Mouse (Mus musculus) heart, embryonic 12.5 days (tissue): ENCODE measurements around the gene Nudt14. TPM values are rescaled to one million over a fixed set of nuclear protein-coding genes. Genes with fewer than 3 reads are reported as not detected.
A peak's percentile ranks its signal among the peaks of the same experiment; 100 is the strongest.

Experiments
- ATAC-seq: fragments of 200-750 bp; cut with Nextera tagmentation; 2 replicates; pipeline ENCODE4 v1.8.0; 2017; ENCODE audit warnings: moderate TSS enrichment, moderate library complexity; ENCODE audit not compliant: insufficient number of reproducible peaks, low FRiP score
- H3K27ac ChIP-seq: fragments of 300-500 bp; sonication (generic); 2 replicates; pipeline ENCODE4 v1.5.1; 2016; ENCODE audit warnings: mild to moderate bottlenecking, moderate library complexity; ENCODE audit not compliant: poor library complexity, severe bottlenecking
- H3K27me3 ChIP-seq: fragments of 300-500 bp; sonication (generic); replicated peaks from 2 replicates; pipeline ENCODE4 v1.6.1; 2016; ENCODE audit warnings: mild to moderate bottlenecking, moderate library complexity
- H3K36me3 ChIP-seq: fragments of 300-500 bp; sonication (generic); 2 replicates; pipeline ENCODE4 v1.6.1; 2016; ENCODE audit warnings: mild to moderate bottlenecking, moderate library complexity
- H3K4me1 ChIP-seq: fragments of 300-500 bp; sonication (generic); replicated peaks from 2 replicates; pipeline ENCODE4 v1.6.1; 2016; ENCODE audit warnings: mild to moderate bottlenecking
- H3K4me2 ChIP-seq: fragments of 300-500 bp; sonication (generic); 2 replicates; pipeline ENCODE4 v1.6.1; 2016; ENCODE audit warnings: mild to moderate bottlenecking, moderate library complexity
- H3K4me3 ChIP-seq: fragments of 300-500 bp; sonication (generic); 2 replicates; pipeline ENCODE4 v1.5.1; 2016; ENCODE audit warnings: mild to moderate bottlenecking
- H3K9ac ChIP-seq: fragments of 300-500 bp; sonication (generic); 2 replicates; pipeline ENCODE4 v1.6.1; 2016; ENCODE audit warnings: mild to moderate bottlenecking, moderate library complexity
- H3K9me3 ChIP-seq: fragments of 300-500 bp; sonication (generic); replicated peaks from 2 replicates; pipeline ENCODE4 v1.6.1; 2016; ENCODE audit warnings: mild to moderate bottlenecking, moderate library complexity
- WGBS: fragments of 180-500 bp; shearing (Covaris S2); methylation state at CpG from one replicate; pipeline ENCODE4 v1.1.7; 2016; 5-methylcytosine and 5-hydroxymethylcytosine counted together
- polyA plus RNA-seq: library from polyadenylated mRNA; unstranded; fragments of >200 nt; fragmentation: Nextera tagmentation; extraction: Ambion mirVana; gene quantifications from 2 replicates; pipeline ENCODE4 v1.2.1, GENCODE M21; 2016

Nudt14 gene
- polyA plus RNA-seq, 1 experiment from 2014 or later, result 38.3 TPM

- Histone ChIP-seq H3K27me3 (no peaks in the 10 kb centered on the region), H3K4me1 (peaks cover 14% of the 10 kb centered on the region), H3K4me2 (no peak overlapping the region), H3K4me3 (no peak overlapping the region), H3K36me3 (peaks cover 99% of the 10 kb centered on the region), H3K9ac (no peak overlapping the region), H3K27ac (no peak overlapping the region), H3K9me3 (no peaks in the 10 kb centered on the region)
- 89% methylated on average over 13 of the region's 13 CpGs for WGBS
- ATAC-seq, result no peak
Observed at GRCm38 (mm10) chr12:112965783-112966182, 23.9 kb upstream of the Nudt14 start.

DNA sequence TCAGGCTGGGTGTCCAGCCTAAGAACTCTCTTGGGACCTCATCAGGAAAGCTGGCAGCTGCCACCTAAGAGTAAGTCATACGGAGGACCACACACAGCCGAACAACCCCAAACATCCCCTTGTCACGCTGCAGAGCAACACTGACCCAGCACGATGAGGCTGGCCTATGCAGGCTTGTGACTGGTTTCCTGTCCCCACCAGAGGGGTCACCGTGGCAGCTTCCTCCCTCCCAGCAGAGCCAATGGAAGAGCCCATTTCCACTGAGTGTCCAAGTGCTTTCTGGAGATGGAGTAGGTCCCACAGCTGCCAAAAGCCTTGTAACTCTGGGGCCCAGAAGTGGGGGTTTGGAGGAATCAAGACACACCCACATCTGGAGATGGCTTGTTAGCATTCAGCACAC lies 19.9 kb upstream of the Nudt14 start:
- 86% methylated on average over 5 of the region's 5 CpGs for WGBS
- no peaks in the 10 kb centered on the region for H3K9me3 ChIP-seq
- H3K36me3 ChIP-seq, result peaks cover 74% of the 10 kb centered on the region
- peaks cover 36% of the 10 kb centered on the region for H3K4me1 ChIP-seq
- peak overlapping the region; percentile 57 for H3K27ac ChIP-seq
- peak overlapping the region; percentile 18; the same call in 1 of the 2 replicates for H3K9ac ChIP-seq
- no peak overlapping the region for H3K4me2 ChIP-seq
- no peaks in the 10 kb centered on the region for H3K27me3 ChIP-seq
- no peak overlapping the region for H3K4me3 ChIP-seq
- no peak for ATAC-seq

- Histone ChIP-seq H3K9ac (peak overlapping the region; percentile 18; the same call in 1 of the 2 replicates), H3K9me3 (no peaks in the 10 kb centered on the region), H3K27me3 (no peaks in the 10 kb centered on the region), H3K36me3 (peaks cover 73% of the 10 kb centered on the region), H3K4me3 (no peak overlapping the region), H3K4me1 (peaks cover 36% of the 10 kb centered on the region), H3K27ac (peak overlapping the region; percentile 57), H3K4me2 (no peak overlapping the region)
- no peak for ATAC-seq
- 58% methylated on average over 7 of the region's 7 CpGs for WGBS
Observed at GRCm38 (mm10) chr12:112961428-112961827, 19.5 kb upstream of the Nudt14 start.

- ATAC-seq, result no peak
- no peak overlapping the region for H3K4me2 ChIP-seq
- H3K9ac ChIP-seq, result no peak overlapping the region
- H3K36me3 ChIP-seq, result peaks cover 55% of the 10 kb centered on the region
- H3K4me1 ChIP-seq, result peaks cover 36% of the 10 kb centered on the region
- H3K9me3 ChIP-seq, result no peaks in the 10 kb centered on the region
- no peak overlapping the region for H3K4me3 ChIP-seq
- H3K27ac ChIP-seq, result no peak overlapping the region
- H3K27me3 ChIP-seq, result no peaks in the 10 kb centered on the region
- WGBS, result 68% methylated on average over 8 of the region's 8 CpGs
Observed at GRCm38 (mm10) chr12:112959421-112959820, 17.5 kb upstream of the Nudt14 start.

DNA sequence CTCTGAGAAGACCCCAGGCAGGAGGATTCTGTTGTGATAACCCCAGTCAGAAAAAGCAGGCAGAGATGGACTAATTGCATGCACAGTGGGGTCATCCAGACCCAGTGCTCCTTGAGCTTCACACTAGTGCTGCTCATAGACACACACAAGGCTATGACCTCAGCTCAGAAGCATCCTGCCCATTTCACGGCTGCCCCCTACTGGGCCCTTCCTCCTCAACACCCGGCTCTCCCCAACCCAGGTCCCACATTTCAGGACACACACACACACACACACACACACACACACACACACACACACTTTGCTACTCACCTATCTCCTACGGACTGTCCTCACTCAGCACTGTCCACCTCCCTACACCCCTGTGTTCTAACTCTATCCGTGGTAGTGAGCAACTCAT lies 16.4 kb upstream of the Nudt14 start:
- no peaks in the 10 kb centered on the region for H3K9me3 ChIP-seq
- H3K36me3 ChIP-seq, result peaks cover 44% of the 10 kb centered on the region
- 0 out of 2 replicates have a peak overlapping the region, but pooled peaks have one; percentile 38 for H3K9ac ChIP-seq
- H3K27me3 ChIP-seq, result no peaks in the 10 kb centered on the region
- peak overlapping the region; percentile 20; the same call in 1 of the 2 replicates for H3K27ac ChIP-seq
- ATAC-seq, result peak; percentile 54
- H3K4me2 ChIP-seq, result no peak overlapping the region
- H3K4me3 ChIP-seq, result no peak overlapping the region
- 24% methylated on average over 4 of the region's 4 CpGs for WGBS
- H3K4me1 ChIP-seq, result peaks cover 39% of the 10 kb centered on the region

DNA sequence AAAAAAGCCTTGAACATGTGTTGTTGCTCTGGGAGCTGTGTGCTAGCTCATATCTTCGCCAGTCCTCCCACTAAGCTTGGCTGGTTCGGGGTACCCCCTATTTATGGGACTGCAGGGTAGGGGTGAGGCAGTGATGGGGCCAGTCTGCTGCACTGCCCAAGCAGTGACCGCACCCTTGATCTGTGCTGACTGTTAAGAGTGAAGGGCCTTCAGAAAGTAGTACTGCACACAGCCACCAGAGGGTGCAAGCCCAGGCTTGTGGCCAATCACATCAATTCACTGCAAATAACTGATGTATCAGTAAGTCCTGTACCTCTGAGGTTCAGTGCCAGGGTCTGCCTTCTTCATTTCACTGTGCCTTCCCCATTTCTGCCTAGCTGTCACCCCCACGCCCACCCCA lies 13.9 kb upstream of the Nudt14 start:
- no peak overlapping the region for H3K9ac ChIP-seq
- no peak overlapping the region for H3K27ac ChIP-seq
- WGBS, result 40% methylated on average over 4 of the region's 4 CpGs
- H3K9me3 ChIP-seq, result no peaks in the 10 kb centered on the region
- no peak for ATAC-seq
- peaks cover 19% of the 10 kb centered on the region for H3K36me3 ChIP-seq
- no peaks in the 10 kb centered on the region for H3K27me3 ChIP-seq
- no peak overlapping the region for H3K4me3 ChIP-seq
- H3K4me2 ChIP-seq, result no peak overlapping the region
- H3K4me1 ChIP-seq, result peaks cover 49% of the 10 kb centered on the region

DNA sequence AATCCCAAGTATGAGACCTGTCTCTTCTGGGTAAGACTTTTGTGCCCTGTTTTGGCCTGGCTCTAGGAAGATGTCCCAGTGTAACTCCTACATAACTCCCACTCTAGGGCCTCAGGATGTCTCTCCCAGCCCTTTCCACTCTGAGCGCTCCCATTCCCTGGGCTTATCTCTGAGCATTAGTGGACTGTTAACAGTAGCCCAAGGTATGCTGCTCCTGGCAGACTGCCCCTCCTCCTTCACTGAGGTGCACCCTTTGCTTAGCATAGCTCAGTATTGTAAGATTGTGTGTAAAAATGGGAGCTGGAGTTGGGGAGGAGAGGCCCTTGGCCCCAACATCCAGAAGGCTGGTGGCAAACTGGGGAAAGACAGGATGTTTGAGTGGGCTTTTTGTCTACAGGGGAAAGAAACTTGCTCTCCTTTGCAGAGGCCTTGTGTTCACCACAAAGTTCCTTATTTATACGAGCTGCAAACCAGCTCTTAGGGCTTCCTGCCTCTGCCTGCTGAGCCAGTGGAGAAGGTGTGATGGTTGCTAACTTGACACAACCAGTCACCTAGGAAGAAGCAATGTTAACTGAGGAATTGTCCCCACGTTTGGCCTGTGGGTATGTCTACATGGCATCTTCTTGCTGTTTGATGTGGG lies 11.1 kb upstream of the Nudt14 start:
- ATAC-seq, result no peak
- Histone ChIP-seq H3K9me3 (no peaks in the 10 kb centered on the region), H3K4me2 (peak overlapping the region; percentile 0; the same call in 1 of the 2 replicates), H3K36me3 (peaks cover 4% of the 10 kb centered on the region; the same call in 1 of the 2 replicates), H3K27me3 (peaks cover 4% of the 10 kb centered on the region; the same call in 1 of the 2 replicates), H3K27ac (peak overlapping the region; percentile 39; the same call in 1 of the 2 replicates), H3K9ac (no peak overlapping the region), H3K4me1 (peaks cover 47% of the 10 kb centered on the region), H3K4me3 (no peak overlapping the region)
- 45% methylated on average over 3 of the region's 3 CpGs for WGBS

- Histone ChIP-seq H3K9ac (no peak overlapping the region), H3K36me3 (peaks cover 4% of the 10 kb centered on the region; the same call in 1 of the 2 replicates), H3K9me3 (no peaks in the 10 kb centered on the region), H3K4me3 (no peak overlapping the region), H3K4me2 (peak overlapping the region; percentile 0; the same call in 1 of the 2 replicates), H3K4me1 (peaks cover 47% of the 10 kb centered on the region), H3K27me3 (peaks cover 4% of the 10 kb centered on the region; the same call in 1 of the 2 replicates), H3K27ac (peak overlapping the region; percentile 39; the same call in 1 of the 2 replicates)
- peak; percentile 29; the same call in 1 of the 2 replicates for ATAC-seq
- WGBS, result 53% methylated on average over 8 of the region's 8 CpGs
Observed at GRCm38 (mm10) chr12:112952433-112952832, 10.5 kb upstream of the Nudt14 start.

GRCm38 (mm10) chr12:112951150-112951842 lies 9.4 kb upstream of the Nudt14 start:
- no peak for ATAC-seq
- Histone ChIP-seq H3K36me3 (no peaks in the 10 kb centered on the region), H3K4me3 (peak overlapping the region; percentile 59; the same call in 1 of the 2 replicates), H3K4me2 (peak overlapping the region; percentile 94), H3K9me3 (no peaks in the 10 kb centered on the region), H3K27ac (peak overlapping the region; percentile 72), H3K4me1 (peaks cover 47% of the 10 kb centered on the region), H3K27me3 (peaks cover 4% of the 10 kb centered on the region; the same call in 1 of the 2 replicates), H3K9ac (peak overlapping the region; percentile 11; the same call in 1 of the 2 replicates)
- 18% methylated on average over 7 of the region's 7 CpGs for WGBS

DNA sequence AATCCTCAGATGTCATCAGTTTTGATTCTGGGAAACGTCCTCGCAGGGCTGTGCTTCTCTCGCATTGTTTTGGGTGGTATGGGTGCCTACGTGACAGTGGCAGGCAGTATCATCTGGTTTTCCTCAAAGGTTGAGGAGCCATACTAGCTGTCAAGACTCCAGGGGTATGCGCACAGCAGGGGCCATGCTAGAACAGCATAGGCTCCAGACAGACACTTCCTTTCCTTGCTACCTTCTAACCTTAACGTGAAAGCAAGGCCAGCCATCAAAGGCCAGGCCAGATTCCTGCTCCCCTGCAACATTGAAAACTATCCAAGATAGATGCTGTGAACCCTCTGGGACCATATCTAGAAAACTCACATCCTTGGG lies 8.8 kb upstream of the Nudt14 start:
- peak overlapping the region; percentile 59 for H3K4me3 ChIP-seq
- peak overlapping the region; percentile 72 for H3K27ac ChIP-seq
- peak overlapping the region; percentile 94 for H3K4me2 ChIP-seq
- no peaks in the 10 kb centered on the region for H3K9me3 ChIP-seq
- WGBS, result 2% methylated on average over 6 of the region's 6 CpGs
- H3K9ac ChIP-seq, result peak overlapping the region; percentile 73
- peaks cover 4% of the 10 kb centered on the region; the same call in 1 of the 2 replicates for H3K27me3 ChIP-seq
- H3K4me1 ChIP-seq, result peaks cover 47% of the 10 kb centered on the region
- no peaks in the 10 kb centered on the region for H3K36me3 ChIP-seq
- ATAC-seq, result no peak

GRCm38 (mm10) chr12:112950040-112950760 lies 8.3 kb upstream of the Nudt14 start:
- ATAC-seq, result peak; percentile 77
- whole genome bisulfite sequencing, result under 1% methylated on average over 58 of the region's 58 CpGs
- Histone ChIP-seq H3K4me2 (peak overlapping the region; percentile 94), H3K9me3 (no peaks in the 10 kb centered on the region), H3K27me3 (peaks cover 4% of the 10 kb centered on the region; the same call in 1 of the 2 replicates), H3K4me1 (peaks cover 47% of the 10 kb centered on the region), H3K9ac (peak overlapping the region; percentile 73), H3K4me3 (peak overlapping the region; percentile 59), H3K36me3 (no peaks in the 10 kb centered on the region), H3K27ac (peak overlapping the region; percentile 72)
